Mouse (Mus musculus) lung, embryonic 14.5 days (tissue): Measurements from ENCODE around the gene Cntf. TPM values are rescaled to one million over a fixed set of nuclear protein-coding genes. Genes with fewer than 3 reads are reported as not detected.

Source experiments
- ATAC-seq: fragments of 200-750 bp; cut with Nextera tagmentation; 2 replicates; pipeline ENCODE4 v1.8.0; 2017; ENCODE audit warnings: mild to moderate bottlenecking, moderate TSS enrichment, moderate library complexity; ENCODE audit not compliant: insufficient read depth
- DNase-seq: peaks from one replicate; pipeline ENCODE4 v3.0.0-alpha.2; 2015
- H3K27ac ChIP-seq: fragments of 300-500 bp; sonication (generic); 2 replicates; pipeline ENCODE4 v1.5.1; 2014; ENCODE audit warnings: low read depth, mild to moderate bottlenecking, moderate library complexity
- H3K27me3 ChIP-seq: fragments of 300-500 bp; sonication (generic); 2 replicates; pipeline ENCODE4 v1.6.1; 2014; ENCODE audit warnings: low read length, control low read depth; ENCODE audit not compliant: insufficient read depth
- H3K36me3 ChIP-seq: fragments of 300-500 bp; sonication (generic); 2 replicates; pipeline ENCODE4 v1.6.1; 2014; ENCODE audit warnings: control low read depth; ENCODE audit not compliant: insufficient read depth
- H3K4me1 ChIP-seq: fragments of 300-500 bp; sonication (generic); 2 replicates; pipeline ENCODE4 v1.6.1; 2014; ENCODE audit warnings: antibody characterized with exemption, control low read depth; ENCODE audit not compliant: insufficient read depth
- H3K4me2 ChIP-seq: fragments of 300-500 bp; sonication (generic); 2 replicates; pipeline ENCODE4 v1.6.1; 2014; ENCODE audit warnings: mild to moderate bottlenecking
- H3K4me3 ChIP-seq: fragments of 300-500 bp; sonication (generic); 2 replicates; pipeline ENCODE4 v1.5.1; 2014; ENCODE audit warnings: low read depth, low read length
- H3K9ac ChIP-seq: fragments of 300-500 bp; sonication (generic); 2 replicates; pipeline ENCODE4 v1.6.1; 2014
- H3K9me3 ChIP-seq: fragments of 300-500 bp; sonication (generic); 2 replicates; pipeline ENCODE4 v1.6.1; 2016; ENCODE audit warnings: low read depth, low read length, control low read depth
- CTCF ChIP-seq: IDR thresholded peaks from 2 replicates; pipeline ENCODE4 v1.5.1; 2016; ENCODE audit warnings: antibody characterized with exemption, low read depth
- WGBS: fragments of 180-500 bp; shearing (Covaris S2); extraction: QIAGEN DNeasy Blood & Tissue Kit; methylation state at CpG from one replicate; pipeline ENCODE4 v1.1.7; 2014; 5-methylcytosine and 5-hydroxymethylcytosine counted together
- polyA plus RNA-seq: library from polyadenylated mRNA; unstranded; fragments of >200 nt; fragmentation: Nextera tagmentation; extraction: Ambion mirVana; gene quantifications from 2 replicates; pipeline ENCODE4 v1.2.1, GENCODE M21; 2014

Gene Cntf
- 0.55 TPM in 2 replicates for polyA plus RNA-seq

- Histone ChIP-seq H3K9ac (no peak within 1 kb of the TSS), H3K27me3 (no peaks in the 10 kb centered on the region), H3K36me3 (peaks cover 74% of the 10 kb centered on the region), H3K9me3 (no peaks in the 10 kb centered on the region), H3K27ac (no peak within 1 kb of the TSS), H3K4me1 (no peaks in the 10 kb centered on the region), H3K4me2 (no peak within 1 kb of the TSS), H3K4me3 (no peak within 1 kb of the TSS)
- 72% methylated on average over 7 of the region's 7 CpGs for WGBS
- DNase-seq, result no peak
- ATAC-seq, result no peak
- no peak for TF ChIP-seq CTCF
Observed at GRCm38 (mm10) chr19:12765308-12765707, at the start of gene Cntf. Cntf (minus strand) TSS chr19:12765632.

- TF ChIP-seq CTCF, result no peak
- no peak overlapping the region for H3K4me2 ChIP-seq
Observed at GRCm38 (mm10) chr19:12813883-12814282, 48.5 kb upstream of the Cntf start.

GRCm38 (mm10) chr19:12812644-12813364, 47.4 kb upstream of the Cntf start:
- Histone ChIP-seq H3K9ac (no peak overlapping the region), H3K9me3 (no peaks in the 10 kb centered on the region), H3K4me1 (no peaks in the 10 kb centered on the region), H3K36me3 (no peaks in the 10 kb centered on the region), H3K4me2 (no peak overlapping the region), H3K27ac (no peak overlapping the region), H3K4me3 (no peak overlapping the region), H3K27me3 (no peaks in the 10 kb centered on the region)
- no peak for TF ChIP-seq CTCF
- DNase-seq, result no peak
- 54% methylated on average over 1 of the region's 1 CpGs for WGBS
- no peak for ATAC-seq

More at GRCm38 (mm10) chr19:12813883-12814282, 48.5 kb upstream of the Cntf start:
- Histone ChIP-seq H3K9me3 (no peaks in the 10 kb centered on the region), H3K9ac (no peak overlapping the region), H3K27ac (no peak overlapping the region), H3K4me3 (no peak overlapping the region), H3K4me1 (no peaks in the 10 kb centered on the region), H3K27me3 (no peaks in the 10 kb centered on the region), H3K36me3 (no peaks in the 10 kb centered on the region)
- ATAC-seq, result no peak
- 73% methylated on average over 1 of the region's 1 CpGs for WGBS
- no peak for DNase-seq

GRCm38 (mm10) chr19:12806214-12806613, 40.8 kb upstream of the Cntf start:
- Histone ChIP-seq H3K4me3 (no peak overlapping the region), H3K9ac (no peak overlapping the region), H3K27ac (no peak overlapping the region), H3K36me3 (no peaks in the 10 kb centered on the region), H3K27me3 (no peaks in the 10 kb centered on the region), H3K4me2 (no peak overlapping the region), H3K9me3 (no peaks in the 10 kb centered on the region), H3K4me1 (no peaks in the 10 kb centered on the region)
- no peak for TF ChIP-seq CTCF
- 73% methylated on average over 2 of the region's 2 CpGs for WGBS
- no peak for DNase-seq
- ATAC-seq, result no peak

- DNase-seq (no peak), ATAC-seq (no peak)
Observed at GRCm38 (mm10) chr19:12805730-12806129, 40.3 kb upstream of the Cntf start.

GRCm38 (mm10) chr19:12804237-12804636, 38.8 kb upstream of the Cntf start:
- DNase-seq (no peak), ATAC-seq (no peak)
- Histone ChIP-seq H3K27me3 (no peaks in the 10 kb centered on the region), H3K4me3 (no peak overlapping the region), H3K27ac (no peak overlapping the region), H3K9me3 (no peaks in the 10 kb centered on the region), H3K9ac (no peak overlapping the region), H3K4me1 (no peaks in the 10 kb centered on the region), H3K4me2 (no peak overlapping the region), H3K36me3 (no peaks in the 10 kb centered on the region)
- 88% methylated on average over 1 of the region's 1 CpGs for WGBS
- TF ChIP-seq CTCF, result no peak

More at GRCm38 (mm10) chr19:12805730-12806129, 40.3 kb upstream of the Cntf start:
- H3K4me2 ChIP-seq, result no peak overlapping the region
- no peaks in the 10 kb centered on the region for H3K9me3 ChIP-seq
- 74% methylated on average over 3 of the region's 3 CpGs for WGBS
- no peaks in the 10 kb centered on the region for H3K4me1 ChIP-seq
- no peak for TF ChIP-seq CTCF
- no peak overlapping the region for H3K4me3 ChIP-seq
- H3K27me3 ChIP-seq, result no peaks in the 10 kb centered on the region
- H3K36me3 ChIP-seq, result no peaks in the 10 kb centered on the region
- H3K27ac ChIP-seq, result no peak overlapping the region
- H3K9ac ChIP-seq, result no peak overlapping the region

GRCm38 (mm10) chr19:12802830-12803229, 37.4 kb upstream of the Cntf start:
- TF ChIP-seq CTCF, result no peak
- Histone ChIP-seq H3K4me3 (no peak overlapping the region), H3K27me3 (no peaks in the 10 kb centered on the region), H3K27ac (no peak overlapping the region), H3K9ac (no peak overlapping the region), H3K36me3 (no peaks in the 10 kb centered on the region), H3K4me2 (no peak overlapping the region), H3K9me3 (no peaks in the 10 kb centered on the region), H3K4me1 (no peaks in the 10 kb centered on the region)
- DNase-seq (no peak), ATAC-seq (no peak)
- 75% methylated on average over 3 of the region's 3 CpGs for WGBS
